Mouse (Mus musculus): ENCODE results near the gene Pdzd2. TPM values are rescaled to one million over a fixed set of nuclear protein-coding genes. Genes with fewer than 3 reads are reported as not detected.

Pdzd2 gene
- polyA plus RNA-seq, 1 experiment from 2014 or later, result 13.7 TPM

GRCm38 (mm10) chr15:12513526-12513925 lies 226.2 kb downstream of the Pdzd2 start:
- Histone ChIP-seq H3K4me2 (replicated peaks) (no peak overlapping the region), H3K4me3 (no peak overlapping the region), H3K36me3 (no peaks in the 10 kb centered on the region), H3K4me1 (peaks cover 12% of the 10 kb centered on the region; the same call in 1 of the 2 replicates), H3K9me3 (no peaks in the 10 kb centered on the region), H3K9ac (no peak overlapping the region), H3K27ac (no peak overlapping the region), H3K27me3 (no peaks in the 10 kb centered on the region)
- WGBS, result 53% methylated on average over 9 of the region's 9 CpGs
- ATAC-seq (ENCODE audit: insufficient number of reproducible peaks, insufficient read depth, low FRiP score, low TSS enrichment), result no peak

DNA sequence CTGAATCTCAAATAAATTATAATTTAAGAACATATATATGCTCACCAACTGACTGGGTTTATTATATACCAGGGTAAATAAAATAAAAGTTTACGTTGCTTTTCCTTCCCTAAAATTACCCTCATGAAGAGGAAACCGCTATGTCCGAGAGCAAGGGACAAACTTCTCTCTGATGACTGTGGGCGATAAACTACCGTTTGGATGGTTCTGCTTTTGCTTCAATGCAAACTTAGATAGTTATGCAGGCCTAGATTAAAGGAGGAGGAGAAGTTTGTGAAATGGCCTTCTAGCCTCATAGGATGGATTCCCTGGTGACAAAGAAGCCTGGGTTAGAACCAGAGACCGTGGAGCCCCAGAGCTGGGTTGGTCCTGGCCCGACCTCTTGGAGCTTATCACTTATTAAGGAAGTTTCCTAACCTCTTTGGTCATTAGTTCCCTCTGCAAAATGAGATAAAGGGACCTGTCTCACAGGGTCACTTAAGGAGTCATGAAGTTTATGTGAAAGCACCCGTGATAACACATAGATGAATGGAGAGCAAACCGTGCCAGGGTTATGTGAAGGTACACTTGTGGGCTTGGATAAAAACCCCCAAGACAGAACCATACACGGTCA lies 230.9 kb downstream of the Pdzd2 start:
- no peak overlapping the region for H3K4me3 ChIP-seq
- WGBS, result 91% methylated on average over 10 of the region's 10 CpGs
- H3K9me3 ChIP-seq, result no peaks in the 10 kb centered on the region
- H3K9ac ChIP-seq, result no peak overlapping the region
- ATAC-seq (ENCODE audit: insufficient number of reproducible peaks, insufficient read depth, low FRiP score, low TSS enrichment), result no peak
- no peak overlapping the region for H3K27ac ChIP-seq
- H3K27me3 ChIP-seq, result no peaks in the 10 kb centered on the region
- no peak overlapping the region for H3K4me2 ChIP-seq (replicated peaks)
- no peaks in the 10 kb centered on the region for H3K36me3 ChIP-seq
- 0 out of 2 replicates have a peak, but pooled peaks cover 13% of the 10 kb centered on the region for H3K4me1 ChIP-seq

GRCm38 (mm10) chr15:12507523-12507922 lies 232.2 kb downstream of the Pdzd2 start:
- no peaks in the 10 kb centered on the region for H3K27me3 ChIP-seq
- no peak overlapping the region for H3K4me3 ChIP-seq
- H3K4me1 ChIP-seq, result peaks cover 10% of the 10 kb centered on the region; the same call in 1 of the 2 replicates
- 79% methylated on average over 4 of the region's 4 CpGs for WGBS
- no peaks in the 10 kb centered on the region for H3K9me3 ChIP-seq
- no peaks in the 10 kb centered on the region for H3K36me3 ChIP-seq
- H3K9ac ChIP-seq, result no peak overlapping the region
- no peak for ATAC-seq (ENCODE audit: insufficient number of reproducible peaks, insufficient read depth, low FRiP score, low TSS enrichment)
- no peak overlapping the region for H3K4me2 ChIP-seq (replicated peaks)
- no peak overlapping the region for H3K27ac ChIP-seq

DNA sequence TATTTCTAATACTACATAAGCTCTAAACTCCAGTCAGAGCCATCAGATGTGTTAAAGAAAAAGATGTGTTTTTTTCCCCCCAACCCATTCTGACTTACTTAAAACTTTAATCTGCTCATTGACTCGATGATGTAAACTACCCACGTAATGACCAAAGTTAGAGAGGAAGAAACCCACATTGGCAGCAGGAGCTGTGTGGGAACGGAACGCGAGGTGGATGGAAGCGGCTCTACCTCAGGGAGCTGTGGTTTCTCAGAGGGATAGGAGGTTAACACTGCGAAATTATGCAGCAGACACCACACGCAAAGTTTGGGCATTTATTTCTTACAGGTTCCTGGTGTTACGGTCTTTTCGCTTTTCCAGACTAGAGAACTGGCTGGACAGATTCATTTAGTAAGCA lies 233.2 kb downstream of the Pdzd2 start:
- ATAC-seq (ENCODE audit: insufficient number of reproducible peaks, insufficient read depth, low FRiP score, low TSS enrichment), result no peak
- Histone ChIP-seq H3K9ac (no peak overlapping the region), H3K4me1 (peaks cover 16% of the 10 kb centered on the region), H3K27me3 (no peaks in the 10 kb centered on the region), H3K4me3 (no peak overlapping the region), H3K4me2 (replicated peaks) (no peak overlapping the region), H3K9me3 (no peaks in the 10 kb centered on the region), H3K27ac (0 out of 2 replicates have a peak overlapping the region, but pooled peaks have one; percentile 46), H3K36me3 (no peaks in the 10 kb centered on the region)
- 75% methylated on average over 10 of the region's 10 CpGs for WGBS

GRCm38 (mm10) chr15:12506085-12506484 lies 233.6 kb downstream of the Pdzd2 start:
- Histone ChIP-seq H3K27ac (no peak overlapping the region), H3K9me3 (no peaks in the 10 kb centered on the region), H3K4me2 (replicated peaks) (no peak overlapping the region), H3K27me3 (no peaks in the 10 kb centered on the region), H3K9ac (no peak overlapping the region), H3K4me3 (no peak overlapping the region), H3K36me3 (no peaks in the 10 kb centered on the region), H3K4me1 (peaks cover 16% of the 10 kb centered on the region)
- WGBS, result 55% methylated on average over 4 of the region's 4 CpGs
- no peak for ATAC-seq (ENCODE audit: insufficient number of reproducible peaks, insufficient read depth, low FRiP score, low TSS enrichment)

GRCm38 (mm10) chr15:12505556-12505955 lies 234.2 kb downstream of the Pdzd2 start:
- WGBS, result 75% methylated on average over 11 of the region's 11 CpGs
- peaks cover 16% of the 10 kb centered on the region for H3K4me1 ChIP-seq
- no peaks in the 10 kb centered on the region for H3K27me3 ChIP-seq
- no peaks in the 10 kb centered on the region for H3K36me3 ChIP-seq
- no peak for ATAC-seq (ENCODE audit: insufficient number of reproducible peaks, insufficient read depth, low FRiP score, low TSS enrichment)
- no peak overlapping the region for H3K4me3 ChIP-seq
- H3K9ac ChIP-seq, result no peak overlapping the region
- no peak overlapping the region for H3K27ac ChIP-seq
- no peaks in the 10 kb centered on the region for H3K9me3 ChIP-seq
- no peak overlapping the region for H3K4me2 ChIP-seq (replicated peaks)

- H3K27me3 ChIP-seq, result no peaks in the 10 kb centered on the region
- H3K27ac ChIP-seq, result no peak overlapping the region
- WGBS, result 91% methylated on average over 9 of the region's 9 CpGs
- H3K4me1 ChIP-seq, result peaks cover 16% of the 10 kb centered on the region
- no peak overlapping the region for H3K4me3 ChIP-seq
- no peak for ATAC-seq (ENCODE audit: insufficient number of reproducible peaks, insufficient read depth, low FRiP score, low TSS enrichment)
- no peaks in the 10 kb centered on the region for H3K36me3 ChIP-seq
- no peak overlapping the region for H3K9ac ChIP-seq
- H3K9me3 ChIP-seq, result no peaks in the 10 kb centered on the region
- H3K4me2 ChIP-seq (replicated peaks), result no peak overlapping the region
These were observed 235.8 kb downstream of the Pdzd2 start for GRCm38 (mm10) chr15:12503907-12504306.

- Histone ChIP-seq H3K4me2 (replicated peaks) (no peak overlapping the region), H3K4me1 (peaks cover 16% of the 10 kb centered on the region)
- WGBS, result 49% methylated on average over 13 of the region's 13 CpGs
These were observed 237.7 kb downstream of the Pdzd2 start for GRCm38 (mm10) chr15:12501924-12502548.

GRCm38 (mm10) chr15:12500674-12501073 lies 239.1 kb downstream of the Pdzd2 start:
- peaks cover 5% of the 10 kb centered on the region for H3K4me1 ChIP-seq
- H3K27ac ChIP-seq, result no peak overlapping the region
- no peak overlapping the region for H3K4me3 ChIP-seq
- 66% methylated on average over 4 of the region's 4 CpGs for WGBS
- H3K9me3 ChIP-seq, result no peaks in the 10 kb centered on the region
- no peak overlapping the region for H3K9ac ChIP-seq
- H3K4me2 ChIP-seq (replicated peaks), result no peak overlapping the region
- ATAC-seq (ENCODE audit: insufficient number of reproducible peaks, insufficient read depth, low FRiP score, low TSS enrichment), result no peak
- H3K36me3 ChIP-seq, result no peaks in the 10 kb centered on the region
- no peaks in the 10 kb centered on the region for H3K27me3 ChIP-seq

More at GRCm38 (mm10) chr15:12501924-12502548, 237.7 kb downstream of the Pdzd2 start:
- no peaks in the 10 kb centered on the region for H3K27me3 ChIP-seq
- no peak overlapping the region for H3K9ac ChIP-seq
- H3K27ac ChIP-seq, result no peak overlapping the region
- ATAC-seq (ENCODE audit: insufficient number of reproducible peaks, insufficient read depth, low FRiP score, low TSS enrichment), result peak; percentile 74; the same call in 1 of the 2 replicates
- no peaks in the 10 kb centered on the region for H3K9me3 ChIP-seq
- H3K36me3 ChIP-seq, result no peaks in the 10 kb centered on the region
- H3K4me3 ChIP-seq, result no peak overlapping the region

GRCm38 (mm10) chr15:12494084-12494483 lies 245.6 kb downstream of the Pdzd2 start:
- Histone ChIP-seq H3K4me2 (replicated peaks) (no peak overlapping the region), H3K4me1 (peaks cover 14% of the 10 kb centered on the region; the same call in 1 of the 2 replicates), H3K4me3 (no peak overlapping the region), H3K27me3 (no peaks in the 10 kb centered on the region), H3K36me3 (no peaks in the 10 kb centered on the region), H3K27ac (no peak overlapping the region), H3K9ac (no peak overlapping the region), H3K9me3 (no peaks in the 10 kb centered on the region)
- no peak for ATAC-seq (ENCODE audit: insufficient number of reproducible peaks, insufficient read depth, low FRiP score, low TSS enrichment)

GRCm38 (mm10) chr15:12493258-12493657 lies 246.5 kb downstream of the Pdzd2 start:
- Histone ChIP-seq H3K27ac (no peak overlapping the region), H3K36me3 (no peaks in the 10 kb centered on the region), H3K9me3 (no peaks in the 10 kb centered on the region), H3K9ac (no peak overlapping the region; the same call in 1 of the 2 replicates), H3K27me3 (no peaks in the 10 kb centered on the region), H3K4me3 (no peak overlapping the region), H3K4me2 (replicated peaks) (no peak overlapping the region), H3K4me1 (peaks cover 14% of the 10 kb centered on the region; the same call in 1 of the 2 replicates)
- no peak for ATAC-seq (ENCODE audit: insufficient number of reproducible peaks, insufficient read depth, low FRiP score, low TSS enrichment)
- WGBS, result 64% methylated on average over 7 of the region's 7 CpGs

- Histone ChIP-seq H3K4me2 (replicated peaks) (0 out of 2 replicates have a peak overlapping the region, but pooled peaks have one; percentile 3), H3K4me3 (no peak overlapping the region), H3K4me1 (peaks cover 14% of the 10 kb centered on the region; the same call in 1 of the 2 replicates), H3K27me3 (no peaks in the 10 kb centered on the region), H3K36me3 (no peaks in the 10 kb centered on the region), H3K9me3 (no peaks in the 10 kb centered on the region), H3K9ac (no peak overlapping the region), H3K27ac (0 out of 2 replicates have a peak overlapping the region, but pooled peaks have one; percentile 12)
- 32% methylated on average over 3 of the region's 3 CpGs for WGBS
- ATAC-seq (ENCODE audit: insufficient number of reproducible peaks, insufficient read depth, low FRiP score, low TSS enrichment), result no peak
These were observed 248.8 kb downstream of the Pdzd2 start for GRCm38 (mm10) chr15:12490969-12491368.

Measured in embryonic facial prominence, embryonic 12.5 days (tissue).